Mouse (Mus musculus) ES-Bruce4 (cell line): Measurements from ENCODE around the gene Tle3. TPM values are rescaled to one million over a fixed set of nuclear protein-coding genes. Genes with fewer than 3 reads are reported as not detected.
A peak's percentile ranks its signal among the peaks of the same experiment; 100 is the strongest.

Source experiments
- H3K27ac ChIP-seq: 2 replicates; pipeline ENCODE4 v1.5.1; 2012; ENCODE audit warnings: low read length, inconsistent platforms; ENCODE audit not compliant: insufficient read depth
- H3K27me3 ChIP-seq: 2 replicates; pipeline ENCODE4 v1.6.1; 2012; ENCODE audit warnings: mild to moderate bottlenecking, low read length, inconsistent platforms; ENCODE audit not compliant: control insufficient read depth, poor library complexity, insufficient read depth, severe bottlenecking
- H3K36me3 ChIP-seq: 2 replicates; pipeline ENCODE4 v1.6.1; 2012; ENCODE audit warnings: inconsistent platforms, mild to moderate bottlenecking, low read length, moderate library complexity; ENCODE audit not compliant: control insufficient read depth, poor library complexity, insufficient read depth, severe bottlenecking
- H3K4me1 ChIP-seq: one replicate; pipeline ENCODE4 v1.8.1; 2011; ENCODE audit warnings: low read length; ENCODE audit not compliant: control insufficient read depth, insufficient read depth
- H3K4me3 ChIP-seq: 2 replicates; pipeline ENCODE4 v1.5.1; 2011; ENCODE audit warnings: low read depth, mild to moderate bottlenecking, low read length
- H3K9ac ChIP-seq: 2 replicates; pipeline ENCODE4 v1.6.1; 2012; ENCODE audit warnings: low read depth, mild to moderate bottlenecking, inconsistent platforms; ENCODE audit not compliant: poor library complexity, severe bottlenecking
- H3K9me3 ChIP-seq: replicated peaks from 2 replicates; pipeline ENCODE4 v1.6.1; 2012; ENCODE audit warnings: mild to moderate bottlenecking, low read length, inconsistent platforms; ENCODE audit not compliant: control insufficient read depth, poor library complexity, insufficient read depth, severe bottlenecking
- CTCF ChIP-seq: IDR thresholded peaks from one replicate; pipeline ENCODE4 v1.8.1; 2011; ENCODE audit warnings: low read depth, low read length
- EP300 ChIP-seq: IDR thresholded peaks from 2 replicates; pipeline ENCODE4 v1.6.1; 2011; ENCODE audit warnings: low read depth, low read length; ENCODE audit not compliant: insufficient read depth
- POLR2A ChIP-seq: IDR thresholded peaks from one replicate; pipeline ENCODE4 v1.8.1; 2011; ENCODE audit warnings: low read length; ENCODE audit not compliant: insufficient read depth
- polyA plus RNA-seq: library from polyadenylated mRNA; stranded (reverse); fragments of >200 nt; gene quantifications from 2 replicates; pipeline ENCODE4 v1.2.4, GENCODE M21; 2011; ENCODE audit warnings: low read depth; ENCODE audit not compliant: missing spikeins, insufficient read depth, insufficient read length

The Tle3 gene
- polyA plus RNA-seq, 1 experiment = 146 TPM

GRCm38 (mm10) chr9:61403866-61404614 is 31.9 kb downstream of the Tle3 start:
- H3K9me3 ChIP-seq = no peaks in the 10 kb centered on the region
- H3K27ac ChIP-seq = no peak overlapping the region
- peaks cover 38% of the 10 kb centered on the region for H3K36me3 ChIP-seq
- H3K4me3 ChIP-seq = no peak overlapping the region
- TF ChIP-seq POLR2A (no peak), EP300 (no peak), CTCF (no peak)
- no peaks in the 10 kb centered on the region for H3K27me3 ChIP-seq
- no peak overlapping the region for H3K9ac ChIP-seq
- peaks cover 2% of the 10 kb centered on the region for H3K4me1 ChIP-seq

- no peak overlapping the region for H3K27ac ChIP-seq
- H3K4me3 ChIP-seq = no peak overlapping the region
- no peaks in the 10 kb centered on the region for H3K27me3 ChIP-seq
- peaks cover 39% of the 10 kb centered on the region for H3K36me3 ChIP-seq
- no peak for TF ChIP-seq CTCF
- TF ChIP-seq POLR2A = no peak
- TF ChIP-seq EP300 = no peak
- H3K4me1 ChIP-seq = peaks cover 2% of the 10 kb centered on the region
- H3K9ac ChIP-seq = no peak overlapping the region
- no peaks in the 10 kb centered on the region for H3K9me3 ChIP-seq
Observed at GRCm38 (mm10) chr9:61404615-61404980, 32.4 kb downstream of the Tle3 start.

DNA sequence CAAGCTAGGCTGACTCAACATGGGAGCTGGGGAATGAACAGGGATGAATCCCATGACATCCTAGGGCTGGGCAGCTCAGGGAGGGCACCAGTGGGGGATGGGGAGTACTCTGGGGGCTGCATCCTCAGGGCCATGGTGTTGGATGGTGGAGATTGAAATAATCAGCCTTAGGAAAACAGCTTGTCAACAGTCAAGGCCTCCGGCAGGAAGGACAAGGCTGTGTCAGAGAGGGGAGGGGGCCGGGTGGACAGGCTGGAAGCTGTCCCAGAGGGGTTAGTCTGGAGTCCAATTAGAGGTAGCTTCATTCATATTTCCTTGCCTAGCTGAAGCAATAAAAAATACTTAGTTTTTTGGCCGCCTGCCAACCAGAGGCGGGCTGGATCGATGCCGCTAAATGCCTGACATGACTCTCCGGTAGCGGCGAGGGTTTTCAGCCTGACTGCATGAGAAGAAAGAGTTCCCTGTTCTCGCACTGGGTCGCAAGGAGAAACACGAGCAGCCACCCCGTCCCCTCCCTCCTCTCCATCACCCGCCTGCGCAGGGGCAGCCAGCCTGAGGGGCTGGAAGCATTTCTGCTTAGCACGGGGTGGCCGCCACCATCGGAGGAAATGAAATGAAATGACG is 32.9 kb downstream of the Tle3 start:
- H3K4me1 ChIP-seq = peaks cover 2% of the 10 kb centered on the region
- no peak overlapping the region for H3K9ac ChIP-seq
- H3K36me3 ChIP-seq = peaks cover 44% of the 10 kb centered on the region
- H3K27ac ChIP-seq = no peak overlapping the region
- H3K4me3 ChIP-seq = 0 out of 2 replicates have a peak overlapping the region, but pooled peaks have one; percentile 8
- H3K9me3 ChIP-seq = no peaks in the 10 kb centered on the region
- H3K27me3 ChIP-seq = no peaks in the 10 kb centered on the region
- TF ChIP-seq POLR2A (no peak), EP300 (no peak), CTCF (no peak)

DNA sequence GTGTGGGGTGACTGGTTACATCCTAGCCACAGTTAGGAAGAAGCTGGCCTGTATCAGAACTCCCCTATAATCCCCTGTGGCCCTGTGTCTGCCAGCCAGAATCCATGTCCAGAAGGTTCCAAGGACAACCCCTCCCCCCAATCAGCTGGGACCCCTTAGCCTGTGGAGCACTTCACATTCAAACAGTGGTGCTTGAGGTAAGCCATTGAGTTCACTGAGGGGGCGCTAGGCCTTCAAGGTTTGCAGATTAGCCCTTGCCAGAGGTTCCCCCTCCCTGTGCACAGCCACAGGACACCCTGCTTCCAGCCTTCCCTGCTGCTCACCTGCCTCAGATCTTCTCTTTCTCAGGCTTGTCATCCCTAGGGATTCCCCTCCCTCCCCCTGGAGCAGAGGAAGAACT is 34.2 kb downstream of the Tle3 start:
- peaks cover 2% of the 10 kb centered on the region for H3K4me1 ChIP-seq
- no peak overlapping the region for H3K9ac ChIP-seq
- H3K4me3 ChIP-seq = no peak overlapping the region
- peaks cover 55% of the 10 kb centered on the region for H3K36me3 ChIP-seq
- TF ChIP-seq EP300 (no peak), POLR2A (no peak), CTCF (no peak)
- no peaks in the 10 kb centered on the region for H3K9me3 ChIP-seq
- no peak overlapping the region for H3K27ac ChIP-seq
- no peaks in the 10 kb centered on the region for H3K27me3 ChIP-seq

DNA sequence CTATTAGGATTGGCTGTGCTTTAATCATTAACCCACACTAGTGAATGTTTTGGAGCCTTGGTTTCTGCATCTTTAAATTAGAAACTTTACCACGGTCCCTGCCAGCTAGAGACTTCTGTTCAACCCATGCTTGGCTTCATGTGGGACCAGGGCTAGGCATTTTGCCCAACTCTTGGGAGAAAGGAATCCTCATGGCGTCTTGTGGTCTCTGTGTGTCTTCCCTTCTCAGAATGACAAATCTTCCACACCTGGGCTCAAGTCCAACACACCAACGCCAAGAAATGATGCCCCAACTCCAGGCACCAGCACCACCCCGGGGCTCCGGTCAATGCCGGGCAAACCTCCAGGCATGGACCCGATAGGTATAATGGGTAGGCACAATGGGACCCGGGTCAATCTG is 36.9 kb downstream of the Tle3 start:
- H3K27me3 ChIP-seq = no peaks in the 10 kb centered on the region
- H3K36me3 ChIP-seq = peaks cover 71% of the 10 kb centered on the region
- H3K9me3 ChIP-seq = no peaks in the 10 kb centered on the region
- no peak overlapping the region for H3K27ac ChIP-seq
- no peak overlapping the region for H3K9ac ChIP-seq
- TF ChIP-seq POLR2A = no peak
- TF ChIP-seq CTCF = no peak
- TF ChIP-seq EP300 = no peak
- H3K4me1 ChIP-seq = peaks cover 2% of the 10 kb centered on the region
- no peak overlapping the region for H3K4me3 ChIP-seq

DNA sequence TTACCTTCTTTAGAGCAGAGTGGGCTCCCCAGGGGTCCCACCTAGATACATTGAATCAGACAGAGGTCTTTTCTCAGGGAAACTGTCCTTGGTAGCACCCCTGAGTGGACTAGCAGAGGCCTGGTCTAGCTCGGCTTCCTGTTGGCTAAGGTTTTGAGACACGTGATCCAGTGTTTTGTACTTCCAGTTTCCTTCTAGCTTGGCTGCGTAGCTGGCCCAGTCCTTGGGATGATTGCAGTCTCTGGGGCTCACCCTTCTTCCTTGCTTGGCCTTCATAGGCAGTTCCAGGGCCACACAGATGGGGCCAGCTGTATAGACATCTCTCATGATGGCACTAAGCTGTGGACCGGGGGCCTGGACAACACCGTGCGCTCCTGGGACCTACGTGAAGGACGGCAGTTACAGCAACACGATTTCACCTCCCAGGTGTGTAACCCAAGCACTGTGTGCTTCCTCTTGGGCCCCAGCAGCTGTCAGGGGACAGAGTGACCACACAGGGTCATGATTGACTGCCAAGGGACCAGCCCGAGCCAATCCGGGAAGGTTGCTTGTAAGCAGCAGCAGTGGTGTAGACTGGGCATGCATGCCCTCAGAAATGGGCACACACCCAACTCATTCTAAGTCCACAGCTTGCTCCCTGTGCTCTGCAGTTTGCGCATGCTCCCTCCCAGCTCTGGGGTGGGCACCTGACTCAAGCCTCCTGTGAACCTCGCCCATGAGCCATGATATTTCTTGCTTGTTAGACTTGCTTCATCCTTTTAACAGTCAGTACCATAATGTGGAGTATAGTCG is 41.7 kb downstream of the Tle3 start:
- TF ChIP-seq POLR2A (no peak), CTCF (no peak), EP300 (no peak)
- H3K36me3 ChIP-seq = peaks cover 76% of the 10 kb centered on the region
- H3K9ac ChIP-seq = no peak overlapping the region

More for the DNA sequence above, 41.7 kb downstream of the Tle3 start:
- H3K4me3 ChIP-seq = no peak overlapping the region
- H3K27ac ChIP-seq = no peak overlapping the region
- no peaks in the 10 kb centered on the region for H3K9me3 ChIP-seq
- H3K4me1 ChIP-seq = no peaks in the 10 kb centered on the region
- H3K27me3 ChIP-seq = no peaks in the 10 kb centered on the region
